Mouse (Mus musculus) c-Kit-positive CD71-positive TER-119-negative erythroid progenitor cells, embryonic 14.5 days (primary cell): ENCODE results near the gene Cyp4f18.
"Not testable (repeated sequence)": the region's sequence is repeated elsewhere in the genome, so short reads cannot be mapped to it uniquely, and the experiment has no call there.

Experiments used
- DNase-seq: peaks from one replicate; pipeline ENCODE4 v3.0.0-alpha.2; 2013; ENCODE audit warnings: low read depth

The Cyp4f18 gene

DNA sequence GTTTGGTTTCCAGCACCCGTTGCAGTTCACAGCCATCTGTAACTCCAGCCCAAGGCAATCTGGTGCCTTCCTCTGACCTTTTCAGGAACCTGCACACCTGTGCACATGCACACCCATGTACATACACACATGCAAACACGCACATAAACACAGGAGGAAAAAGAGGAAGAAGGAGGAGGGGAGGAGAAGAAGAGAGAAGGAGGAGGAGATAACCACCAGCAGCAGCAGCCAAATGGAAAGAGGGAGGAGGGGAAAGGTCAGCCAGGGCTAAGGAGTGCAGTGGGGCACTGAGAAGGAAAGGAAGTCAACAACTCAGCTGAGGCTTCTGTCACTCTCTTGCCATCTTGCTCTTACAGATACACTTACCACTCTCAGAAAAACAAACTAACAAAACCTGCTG, 28.4 kb downstream of the Cyp4f18 start:
- DNase-seq = no peak

DNA sequence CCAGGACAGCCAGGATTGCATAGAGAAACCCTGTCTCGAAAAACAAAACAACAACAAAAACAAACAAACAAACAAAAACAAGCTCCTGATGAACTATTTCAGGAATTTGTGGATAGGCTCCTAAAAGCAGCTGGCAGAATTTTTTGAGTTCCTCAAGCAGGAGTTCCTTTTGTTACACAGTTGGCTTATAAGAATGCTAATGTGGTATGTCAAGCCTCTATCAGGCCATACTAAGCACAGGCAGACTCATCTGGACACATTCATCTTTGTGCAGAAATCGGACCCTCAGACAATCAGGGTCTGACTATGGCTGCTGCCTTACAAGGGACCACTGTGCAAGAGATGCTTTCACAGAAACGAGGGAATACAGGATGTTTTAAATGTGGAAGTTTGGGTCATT, 35.2 kb downstream of the Cyp4f18 start:
- no peak for DNase-seq

DNA sequence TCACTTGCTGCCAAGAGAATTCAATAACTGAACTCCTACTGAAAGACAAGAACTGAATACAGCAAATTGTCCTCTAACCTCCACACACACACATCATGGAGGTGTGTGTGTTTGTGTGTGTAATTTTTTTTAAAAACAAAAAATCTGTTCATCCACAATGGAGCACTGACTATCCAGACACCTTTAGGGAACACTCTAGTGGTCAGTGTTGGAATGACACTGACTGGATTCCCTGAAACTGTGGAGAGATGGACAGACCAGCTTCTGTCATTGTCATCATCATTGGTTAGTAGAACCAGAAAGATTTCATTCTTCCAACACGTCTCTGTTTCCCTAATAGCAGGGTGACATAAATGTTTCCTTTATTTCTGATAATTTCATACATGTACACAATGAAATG, 37.5 kb downstream of the Cyp4f18 start:
- DNase-seq = no peak

DNA sequence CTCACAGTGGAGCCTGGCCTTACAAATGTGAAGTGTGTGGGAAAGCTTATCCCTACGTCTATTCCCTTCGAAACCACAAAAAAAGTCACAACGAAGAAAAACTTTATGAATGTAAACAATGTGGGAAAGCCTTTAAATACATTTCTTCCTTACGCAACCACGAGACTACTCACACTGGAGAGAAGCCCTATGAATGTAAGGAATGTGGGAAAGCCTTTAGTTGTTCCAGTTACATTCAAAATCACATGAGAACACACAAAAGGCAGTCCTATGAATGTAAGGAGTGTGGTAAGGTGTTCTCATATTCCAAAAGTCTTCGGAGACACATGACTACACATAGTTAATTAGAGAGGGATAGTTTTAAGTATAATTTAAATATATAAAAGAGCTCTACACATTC, 40.8 kb downstream of the Cyp4f18 start:
- no peak for DNase-seq

DNA sequence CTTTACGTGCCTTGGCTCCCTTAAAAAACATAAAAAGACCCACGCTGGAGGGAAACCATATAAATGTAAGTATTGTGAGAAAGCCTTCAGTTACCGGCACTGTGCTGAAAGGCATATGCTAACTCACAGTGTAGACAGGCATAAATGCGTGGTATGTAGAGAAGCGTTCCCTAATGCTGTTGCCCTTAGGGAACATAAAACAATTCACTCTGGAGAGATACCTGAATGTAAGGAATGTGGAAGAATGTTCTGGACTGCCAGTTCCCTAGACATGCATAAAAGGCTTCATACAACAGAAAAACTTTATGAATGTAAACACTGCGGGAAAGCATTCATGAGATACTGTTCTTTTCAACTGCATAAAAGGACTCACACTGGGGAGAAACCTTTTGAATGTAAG, 41.3 kb downstream of the Cyp4f18 start:
- DNase-seq = no peak

DNA sequence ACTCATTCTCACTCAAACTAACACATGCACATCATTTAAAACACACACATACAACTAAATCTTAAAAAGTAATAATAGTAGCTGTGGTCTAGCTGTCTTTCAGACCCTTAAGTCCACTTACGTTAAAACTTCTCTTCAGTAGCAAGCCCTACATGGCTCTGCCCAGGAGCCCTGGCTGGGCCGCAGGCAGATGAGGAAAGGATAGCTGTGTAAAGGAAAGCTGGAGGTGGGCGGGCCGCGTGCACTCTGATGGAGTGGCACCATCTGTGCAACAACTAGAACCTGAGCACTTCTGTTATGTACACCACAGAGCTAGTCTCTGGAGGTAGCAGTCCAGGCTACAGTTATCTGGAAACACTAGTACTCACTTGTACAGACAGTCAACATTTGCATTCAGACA, 42.2 kb downstream of the Cyp4f18 start:
- DNase-seq = no peak

DNA sequence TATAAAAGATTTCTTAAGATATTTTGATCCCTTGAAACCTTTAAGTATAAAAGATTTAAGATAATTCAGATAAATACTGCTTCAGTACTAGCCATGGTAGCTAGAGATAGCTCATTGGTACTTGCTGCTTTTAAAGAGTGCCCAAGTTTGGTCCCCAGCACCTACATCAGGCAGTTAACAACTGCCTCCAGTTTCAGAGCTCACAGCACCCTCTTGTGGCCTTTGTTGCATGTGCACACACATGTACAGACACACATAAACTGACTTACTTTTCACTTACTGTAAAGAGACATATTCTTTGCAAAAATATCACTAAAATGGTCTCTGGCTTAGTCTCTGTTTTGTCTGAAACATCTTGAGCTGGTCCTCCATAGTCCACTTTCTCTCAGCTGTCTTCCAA, 43.0 kb downstream of the Cyp4f18 start:
- no peak for DNase-seq

DNA sequence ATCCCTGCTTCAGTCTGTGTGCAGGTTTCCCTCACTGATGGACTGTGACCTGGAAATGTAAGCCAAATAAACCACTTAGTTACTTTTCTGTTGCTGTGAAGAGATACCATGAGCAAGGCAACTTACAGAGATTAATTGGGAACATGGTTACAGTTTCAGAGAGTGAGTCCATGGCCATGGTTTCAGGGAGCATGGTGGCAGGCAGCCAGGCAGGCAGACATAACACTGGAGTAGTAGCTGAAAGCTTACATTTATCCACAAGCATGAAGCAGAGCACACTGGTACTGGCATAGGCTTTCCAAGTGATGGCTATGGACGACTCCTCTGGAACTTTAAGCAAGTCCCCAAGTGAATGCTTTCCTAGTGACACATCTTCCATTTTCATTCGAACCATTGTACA, 44.3 kb downstream of the Cyp4f18 start:
- DNase-seq = no peak

DNA sequence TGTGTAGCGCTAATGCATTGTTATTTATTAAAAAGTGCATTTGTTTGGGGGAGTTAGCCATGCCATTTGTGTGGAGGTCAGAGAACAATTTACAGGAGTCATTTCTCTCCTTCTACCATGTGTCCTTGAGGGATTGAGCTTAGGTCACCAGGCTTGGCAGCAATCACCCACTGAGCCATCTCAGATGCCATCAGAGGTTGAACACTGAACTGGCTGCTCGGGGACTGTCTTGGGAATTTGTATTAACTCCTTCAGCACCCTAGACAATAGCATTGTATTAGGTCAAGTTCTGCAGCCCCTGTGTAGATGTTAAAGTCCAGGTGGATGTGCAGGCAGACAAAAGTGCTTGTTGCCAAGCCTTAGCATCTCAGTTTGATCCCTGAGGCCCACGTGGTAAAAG, 45.4 kb downstream of the Cyp4f18 start:
- DNase-seq = no peak

DNA sequence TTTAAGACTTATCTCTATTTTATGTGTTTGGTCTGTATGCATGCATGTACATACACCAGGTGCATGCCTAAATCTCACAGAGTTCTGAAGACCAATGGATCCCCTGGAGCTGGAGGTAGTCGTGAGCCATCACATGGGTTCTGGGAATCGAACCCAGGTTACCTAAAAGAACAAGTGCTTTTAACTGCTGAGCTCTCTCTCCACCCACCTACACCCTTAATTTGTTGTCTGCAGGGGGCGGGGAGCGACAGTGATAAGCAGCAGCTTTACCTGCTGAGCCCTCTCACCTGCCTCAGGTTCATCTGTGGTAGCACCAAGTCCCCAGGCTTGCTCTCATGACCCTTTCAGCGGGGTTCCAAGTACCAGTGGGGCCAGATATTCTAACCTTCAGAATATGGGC, 47.6 kb downstream of the Cyp4f18 start:
- DNase-seq = no peak

DNA sequence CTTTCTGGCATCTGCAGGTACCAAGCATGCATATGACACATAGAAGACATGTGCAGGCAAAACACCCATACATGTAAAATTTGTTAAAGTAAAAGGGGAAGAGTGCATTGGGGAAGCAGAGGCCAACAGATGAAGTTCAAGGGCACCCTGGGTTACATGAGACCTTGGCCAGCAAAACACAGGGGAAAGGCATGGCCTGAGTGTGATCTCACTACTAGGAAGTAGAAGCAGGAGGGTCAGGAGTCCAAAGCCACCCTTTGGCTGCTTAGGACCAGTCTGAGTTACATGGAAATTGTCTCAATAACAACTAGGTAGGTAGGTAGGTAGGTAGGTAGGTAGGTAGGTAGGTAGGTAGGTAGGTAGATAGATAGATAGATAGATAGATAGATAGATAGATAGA, 48.9 kb downstream of the Cyp4f18 start:
- DNase-seq = no peak

DNA sequence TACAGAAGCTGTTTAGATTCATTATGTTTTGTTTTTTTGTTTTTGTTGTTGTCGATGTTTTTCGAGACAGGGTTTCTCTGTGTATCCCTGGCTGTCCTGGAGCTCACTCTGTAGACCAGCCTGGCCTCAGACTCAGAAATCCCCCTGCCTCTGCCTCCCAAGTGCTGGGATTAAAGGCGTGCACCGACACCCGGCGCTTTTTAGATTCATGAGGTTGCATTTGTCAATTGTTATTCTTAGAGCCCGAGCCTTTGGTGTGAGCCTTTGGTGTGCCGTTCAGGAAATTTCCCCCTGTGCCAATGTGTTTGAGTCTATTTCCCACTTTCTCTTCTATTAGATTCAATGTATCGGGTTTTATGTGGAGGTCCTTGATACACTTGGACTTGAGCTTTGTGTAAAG, 54.8 kb downstream of the Cyp4f18 start:
- no peak for DNase-seq

DNA sequence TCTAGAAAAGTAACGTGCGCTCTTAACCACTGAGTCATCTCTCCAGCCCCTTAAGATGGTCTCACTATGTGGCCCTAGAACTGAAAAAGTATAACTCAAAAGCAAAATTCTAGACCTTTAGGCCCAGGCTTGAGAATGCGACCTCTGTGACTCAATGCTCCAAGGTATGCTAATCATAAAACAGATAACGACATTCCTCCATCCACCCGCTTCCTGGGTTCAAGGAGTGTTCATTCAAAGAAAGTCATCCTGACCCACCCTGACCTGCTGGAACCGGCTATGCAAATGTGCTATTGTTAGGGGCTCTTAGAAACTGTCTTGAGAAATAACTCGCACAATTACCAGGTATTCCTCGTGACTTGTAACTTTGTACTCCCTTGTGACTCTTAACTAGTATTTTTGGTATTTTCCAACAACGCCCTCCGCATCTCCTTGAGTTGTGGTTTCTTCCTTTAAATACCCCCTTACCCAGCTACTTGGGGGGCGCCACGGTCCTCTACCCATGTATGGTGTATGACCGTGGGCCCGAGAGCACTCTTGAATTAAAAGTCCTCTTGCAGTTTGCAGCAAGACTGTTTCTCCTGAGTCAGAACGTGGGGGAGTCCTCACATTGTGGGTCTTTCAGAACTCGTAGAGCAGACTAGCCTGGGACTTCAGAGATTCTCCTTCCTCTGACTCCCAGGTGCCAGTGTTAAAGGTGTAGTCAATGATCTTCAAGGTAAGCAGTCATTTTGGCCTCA, 56.3 kb downstream of the Cyp4f18 start:
- not testable (repeated sequence) for DNase-seq

DNA sequence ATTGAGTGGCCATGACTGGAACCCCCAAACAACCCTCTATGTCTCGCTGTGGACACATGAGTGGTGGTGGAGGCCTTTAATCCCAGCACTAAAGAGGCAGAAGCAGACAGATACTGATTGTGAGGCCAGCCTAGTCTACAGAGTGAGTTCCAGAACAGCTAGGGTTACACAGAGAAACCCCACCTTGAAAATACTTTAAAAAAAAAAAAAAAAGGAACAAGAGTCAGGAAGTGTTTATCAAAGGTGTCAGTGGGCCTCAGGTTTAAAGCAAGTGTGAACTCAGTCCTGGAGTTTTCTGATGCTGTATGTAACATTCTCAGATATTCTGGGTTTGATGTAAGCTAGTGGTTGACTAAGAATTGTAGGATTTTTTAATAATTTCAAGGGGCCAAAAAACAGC, 56.9 kb downstream of the Cyp4f18 start:
- DNase-seq = no peak

DNA sequence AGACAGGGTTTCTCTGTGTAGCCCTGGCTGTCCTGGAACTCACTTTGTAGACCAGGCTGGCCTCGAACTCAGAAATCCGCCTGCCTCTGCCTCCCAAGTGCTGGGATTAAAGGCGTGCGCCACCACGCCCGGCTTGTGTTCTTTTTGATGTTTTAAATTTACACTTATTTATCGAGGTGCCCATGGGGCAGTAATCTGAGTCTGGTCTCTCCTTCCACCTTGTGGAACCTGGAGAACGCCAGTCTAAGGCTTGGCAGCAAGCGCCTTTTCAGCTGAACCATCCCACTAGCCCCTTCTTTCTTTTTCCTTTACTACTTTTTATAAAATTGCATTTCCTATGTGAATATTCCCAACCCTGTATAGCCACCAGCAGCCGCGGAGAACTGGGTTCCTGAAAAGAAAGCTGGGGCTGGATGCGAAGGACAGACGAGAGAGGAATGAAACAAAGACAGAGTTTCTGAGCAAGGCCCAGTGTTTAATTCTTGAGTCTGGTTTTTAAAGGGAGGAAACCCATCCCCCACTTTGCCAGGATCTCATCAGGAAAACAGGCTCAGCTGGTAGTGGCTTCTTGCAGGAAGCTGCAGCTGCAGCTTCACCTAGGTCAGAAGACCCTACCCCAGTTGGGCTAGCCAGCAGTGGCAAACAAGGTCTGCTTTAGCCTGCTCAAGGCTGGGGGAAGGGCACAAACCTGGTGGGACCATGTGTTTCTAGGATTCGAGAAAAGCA, 57.8 kb downstream of the Cyp4f18 start:
- no peak for DNase-seq

DNA sequence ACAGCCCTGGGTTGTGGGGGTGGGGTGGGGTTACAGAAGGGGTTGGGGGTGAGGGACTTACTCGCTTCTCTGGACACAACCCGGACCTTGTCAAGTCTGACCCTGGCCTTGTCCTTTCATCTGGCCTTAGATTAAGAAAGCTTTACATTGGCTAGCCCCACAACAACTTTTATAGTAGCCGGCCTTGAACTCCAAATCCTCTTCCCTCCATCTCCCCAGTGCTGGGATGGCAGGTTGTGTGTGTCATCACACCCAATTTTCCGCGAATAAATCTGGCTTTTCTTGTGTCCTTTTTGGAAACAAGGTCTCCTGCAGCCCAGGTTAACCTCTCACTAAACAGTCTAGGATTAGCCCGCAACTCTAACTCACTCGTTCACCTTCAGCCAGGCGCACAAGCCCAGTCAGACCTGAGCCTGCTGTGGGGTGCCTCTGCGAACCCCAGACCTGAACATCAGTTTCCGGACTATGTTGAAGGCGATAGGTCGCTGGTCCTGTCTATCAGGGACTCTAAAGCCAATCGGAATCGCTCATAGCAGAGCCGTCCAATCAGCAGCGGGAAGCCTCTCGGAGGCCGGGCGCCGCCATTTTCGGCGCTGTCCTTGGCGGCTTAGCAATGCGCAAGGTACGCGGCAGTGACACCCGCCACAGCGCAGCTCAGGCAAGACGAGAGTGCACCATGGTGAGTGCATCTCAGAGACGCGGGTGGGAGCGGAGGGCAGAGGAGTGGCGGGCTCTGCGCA, 58.8 kb downstream of the Cyp4f18 start, which contains the start of gene Zfp961:
Gene Zfp961, plus strand, starts transcription at position 557 of the 740 bp plus-strand sequence.
- peak; percentile 99 for DNase-seq

DNA sequence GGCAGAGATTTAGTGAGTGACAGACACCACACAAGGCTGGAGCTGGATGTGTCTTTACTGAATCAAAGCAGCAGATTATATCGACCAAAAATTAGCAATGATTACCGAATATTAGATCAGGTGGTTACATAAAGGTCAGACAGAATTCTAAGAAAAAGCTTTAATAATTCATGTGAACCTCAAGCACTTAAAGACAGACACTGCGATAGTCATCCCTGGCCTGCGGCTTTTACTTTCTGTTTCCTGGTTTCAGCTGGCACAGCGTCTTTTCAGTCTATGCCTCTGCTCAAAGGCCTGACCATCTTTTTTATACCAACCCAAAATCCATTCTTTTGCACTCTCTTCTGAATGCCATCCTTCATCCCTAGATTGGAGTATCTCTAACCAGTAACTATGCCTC, 60.8 kb downstream of the Cyp4f18 start:
- DNase-seq = no peak

DNA sequence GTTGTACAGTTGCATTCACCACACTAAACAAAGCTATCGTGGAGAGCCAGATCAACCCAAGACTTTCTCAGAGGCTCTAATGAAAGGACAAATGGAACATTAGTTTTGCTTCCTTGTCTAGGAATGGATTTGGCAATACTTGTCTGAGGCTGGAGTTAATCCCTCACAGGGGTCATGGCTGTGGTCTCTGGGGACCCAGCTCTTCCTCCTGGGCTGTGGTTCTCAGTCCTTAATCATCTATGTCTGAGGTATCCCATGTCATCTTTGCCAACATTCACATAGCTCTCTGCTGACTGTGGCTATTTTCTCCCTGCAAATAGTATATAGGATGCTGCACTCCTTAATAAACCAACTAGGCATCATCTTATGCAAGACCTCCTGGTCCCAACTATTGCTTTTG, 67.7 kb downstream of the Cyp4f18 start:
- no peak for DNase-seq

DNA sequence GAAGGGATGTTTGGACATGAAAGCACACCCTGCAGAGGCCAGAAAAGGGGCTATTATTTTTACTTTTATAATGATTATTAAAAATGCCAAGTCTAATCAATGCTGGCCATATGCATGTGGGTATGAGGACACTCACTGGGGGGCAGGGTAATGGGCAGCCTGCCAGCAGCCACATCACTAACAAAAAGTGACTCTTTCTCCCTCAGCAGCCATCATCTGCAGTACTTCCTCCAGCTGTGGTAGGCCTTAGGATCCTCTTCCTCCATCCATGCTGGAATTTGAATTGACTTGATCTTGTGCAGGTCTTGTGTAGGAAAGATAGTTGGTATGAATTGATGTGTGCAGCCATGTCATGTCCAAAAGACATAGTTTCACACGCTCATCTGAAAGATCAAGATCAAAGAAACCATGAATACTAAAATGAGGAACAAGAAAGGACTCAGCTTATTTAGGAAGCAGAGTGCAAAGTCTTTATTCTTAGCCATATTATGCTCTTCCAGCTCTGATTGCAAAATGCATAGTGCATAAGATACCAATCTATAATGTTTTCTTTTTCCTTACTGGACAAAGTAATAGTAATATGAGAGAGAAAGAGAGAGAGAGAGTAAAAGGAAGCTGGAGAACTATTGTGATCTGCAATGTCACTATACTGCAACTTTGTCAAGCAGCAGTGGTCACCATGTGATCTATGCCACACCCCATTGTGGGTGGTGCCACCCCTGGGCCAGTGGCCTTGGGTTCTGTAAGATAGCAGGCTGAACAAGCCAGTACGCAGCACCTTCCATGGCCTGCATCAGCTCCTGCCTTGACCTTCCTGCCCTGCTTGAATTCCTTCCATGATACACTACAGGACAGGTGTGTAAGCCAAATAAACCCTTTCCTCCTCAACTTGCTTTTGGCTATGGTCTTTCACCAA, 68.9 kb downstream of the Cyp4f18 start:
- no peak for DNase-seq
